Mouse (Mus musculus) stomach, postnatal 0 days (tissue): ENCODE measurements at regions not wholly inside any gene's neighbourhood (a gene's known extent, or its start where the extent isn't known, plus 50 kb on each side); places are given as distances from the start of the nearest gene placed in this dataset.

Experiments
- ATAC-seq: fragments of 200-750 bp; cut with Nextera tagmentation; 2 replicates; pipeline ENCODE4 v1.8.0; 2017; ENCODE audit not compliant: low FRiP score, low TSS enrichment
- DNase-seq: peaks from one replicate; pipeline ENCODE4 v3.0.0-alpha.2; 2016; ENCODE audit warnings: low spot score
- H3K27ac ChIP-seq: fragments of 300-500 bp; sonication (generic); replicated peaks from 2 replicates; pipeline ENCODE4 v1.5.1; 2014; ENCODE audit warnings: mild to moderate bottlenecking, control low read depth
- H3K27me3 ChIP-seq: fragments of 300-500 bp; sonication (generic); 2 replicates; pipeline ENCODE4 v1.6.1; 2014; ENCODE audit warnings: low read length; ENCODE audit not compliant: control insufficient read depth, insufficient read depth
- H3K36me3 ChIP-seq: fragments of 300-500 bp; sonication (generic); 2 replicates; pipeline ENCODE4 v1.6.1; 2014; ENCODE audit warnings: low read length, mixed read lengths; ENCODE audit not compliant: control insufficient read depth, insufficient read depth
- H3K4me1 ChIP-seq: fragments of 300-500 bp; sonication (generic); replicated peaks from 2 replicates; pipeline ENCODE4 v1.6.1; 2014; ENCODE audit warnings: antibody characterized with exemption; ENCODE audit not compliant: control insufficient read depth, insufficient read depth
- H3K4me2 ChIP-seq: fragments of 300-500 bp; sonication (generic); replicated peaks from 2 replicates; pipeline ENCODE4 v1.6.1; 2014; ENCODE audit warnings: low read depth, mild to moderate bottlenecking, control low read depth, moderate library complexity
- H3K4me3 ChIP-seq: fragments of 300-500 bp; sonication (generic); 2 replicates; pipeline ENCODE4 v1.5.1; 2014; ENCODE audit warnings: low read depth, low read length, control low read depth
- H3K9ac ChIP-seq: fragments of 300-500 bp; sonication (generic); 2 replicates; pipeline ENCODE4 v1.6.1; 2014; ENCODE audit warnings: mild to moderate bottlenecking, low read length, control low read depth, mixed read lengths
- H3K9me3 ChIP-seq: fragments of 300-500 bp; sonication (generic); 2 replicates; pipeline ENCODE4 v1.6.1; 2016; ENCODE audit warnings: low read length; ENCODE audit not compliant: control insufficient read depth
- CTCF ChIP-seq: IDR thresholded peaks from 2 replicates; pipeline ENCODE4 v1.5.1; 2016; ENCODE audit warnings: antibody characterized with exemption, low read depth, mild to moderate bottlenecking, moderate library complexity
- EP300 ChIP-seq: optimal IDR thresholded peaks from 2 replicates; pipeline ENCODE3; 2016; ENCODE audit warnings: antibody characterized with exemption
- WGBS: fragments of 180-500 bp; shearing (Covaris S2); extraction: QIAGEN DNeasy Blood & Tissue Kit; methylation state at CpG from one replicate; pipeline ENCODE4 v1.1.7; 2014; 5-methylcytosine and 5-hydroxymethylcytosine counted together

DNA sequence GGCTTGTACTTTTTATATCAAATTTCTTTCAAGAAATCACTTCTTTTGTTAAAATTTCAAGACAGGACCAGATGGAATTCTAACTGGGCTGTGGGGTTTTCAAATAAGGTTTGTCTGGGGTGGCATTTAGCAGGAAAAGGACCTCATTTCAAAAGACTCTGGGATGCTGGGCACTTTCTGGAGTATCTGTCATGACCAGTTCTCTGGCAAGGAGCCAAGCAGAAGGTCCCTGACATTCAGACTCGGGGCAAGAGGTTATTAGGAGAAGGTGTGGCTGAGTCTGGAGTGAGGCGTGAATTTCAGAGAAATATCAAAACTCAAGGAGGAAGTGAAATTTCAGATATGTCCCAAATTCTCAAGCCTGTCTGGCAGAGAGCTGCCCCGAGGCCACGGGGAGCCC lies 142.4 kb upstream of the Dynlrb2 start:
- ATAC-seq = no peak

DNA sequence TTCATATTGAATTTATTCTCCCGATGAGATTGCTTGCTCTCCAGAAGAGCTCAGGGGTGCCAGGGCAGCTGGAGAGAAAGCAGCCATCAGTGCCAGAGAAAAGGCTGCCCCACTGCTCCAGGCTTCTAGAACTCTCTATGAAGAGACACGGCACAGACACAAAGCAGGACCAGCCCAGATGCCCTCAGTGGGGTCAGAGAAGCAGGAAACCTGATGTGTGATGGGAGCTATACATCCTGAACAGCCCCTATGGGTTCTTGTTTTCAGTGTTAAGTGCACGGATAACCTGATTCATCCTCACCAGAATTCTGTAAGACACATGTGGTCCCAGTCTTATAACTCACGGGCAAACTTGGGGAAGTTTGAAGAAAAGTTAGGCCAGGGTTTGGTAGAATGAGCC lies 145.0 kb upstream of the Dynlrb2 start:
- no peak for TF ChIP-seq CTCF
- TF ChIP-seq EP300 = no peak
- no peak for DNase-seq
- H3K9ac ChIP-seq = no peak overlapping the region
- no peaks in the 10 kb centered on the region for H3K36me3 ChIP-seq
- no peak overlapping the region for H3K4me2 ChIP-seq
- H3K4me3 ChIP-seq = no peak overlapping the region
- H3K27me3 ChIP-seq = no peaks in the 10 kb centered on the region
- 81% methylated on average over 4 of the region's 4 CpGs for WGBS
- H3K4me1 ChIP-seq = no peaks in the 10 kb centered on the region
- ATAC-seq = no peak
- no peaks in the 10 kb centered on the region for H3K9me3 ChIP-seq
- H3K27ac ChIP-seq = no peak overlapping the region

More for the DNA sequence above, 142.4 kb upstream of the Dynlrb2 start:
- Histone ChIP-seq H3K9me3 (no peaks in the 10 kb centered on the region), H3K27me3 (no peaks in the 10 kb centered on the region), H3K27ac (no peak overlapping the region), H3K4me1 (no peaks in the 10 kb centered on the region), H3K4me3 (no peak overlapping the region), H3K36me3 (no peaks in the 10 kb centered on the region), H3K4me2 (no peak overlapping the region), H3K9ac (no peak overlapping the region)
- TF ChIP-seq CTCF (no peak), EP300 (no peak)
- WGBS = 53% methylated on average over 4 of the region's 4 CpGs
- no peak for DNase-seq

DNA sequence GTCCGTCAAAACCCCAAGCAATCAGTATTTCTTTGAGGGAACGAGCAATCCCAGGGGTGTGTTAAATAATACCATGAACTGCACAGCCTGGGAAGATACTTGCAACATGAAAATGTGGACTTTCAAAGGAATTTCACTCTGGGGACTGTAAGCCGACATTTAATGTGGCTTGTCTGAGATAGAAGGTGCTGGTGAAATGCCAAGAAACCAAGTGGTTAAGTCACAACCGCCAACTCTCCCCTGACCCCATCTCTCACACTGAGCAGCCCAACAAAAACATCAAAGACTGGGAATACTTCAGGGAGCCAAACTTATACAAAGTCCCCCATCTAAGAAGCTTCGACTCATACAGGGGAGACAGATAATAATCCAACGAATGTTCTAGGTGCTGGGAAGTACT lies 150.0 kb upstream of the Dynlrb2 start:
- ATAC-seq (no peak), DNase-seq (no peak)
- no peak overlapping the region for H3K4me3 ChIP-seq
- H3K4me1 ChIP-seq = no peaks in the 10 kb centered on the region
- H3K27me3 ChIP-seq = no peaks in the 10 kb centered on the region
- H3K9me3 ChIP-seq = no peaks in the 10 kb centered on the region
- no peak overlapping the region for H3K9ac ChIP-seq
- H3K4me2 ChIP-seq = no peak overlapping the region
- WGBS = 68% methylated on average over 6 of the region's 6 CpGs
- H3K36me3 ChIP-seq = no peaks in the 10 kb centered on the region
- no peak for TF ChIP-seq EP300
- no peak for TF ChIP-seq CTCF
- H3K27ac ChIP-seq = no peak overlapping the region

DNA sequence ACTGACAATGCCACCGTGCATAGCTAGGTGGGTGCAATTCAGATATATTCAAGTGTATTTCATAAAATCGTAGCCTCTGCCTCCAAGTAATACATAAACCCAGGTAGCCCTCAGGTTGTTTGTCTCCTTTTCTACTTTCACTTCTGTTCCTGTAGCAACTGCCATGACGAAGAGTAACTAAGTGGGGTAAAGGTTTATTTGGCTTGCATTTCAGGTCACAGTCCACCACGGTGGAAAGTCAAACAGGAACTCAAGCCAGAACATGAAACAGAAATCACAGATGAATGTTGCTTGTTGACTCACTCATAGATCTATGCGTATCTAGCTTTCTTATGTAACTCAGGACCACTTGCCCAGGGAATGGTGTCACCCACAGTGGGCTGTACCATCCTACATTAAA lies 150.9 kb upstream of the Dynlrb2 start:
- WGBS = 69% methylated on average over 5 of the region's 5 CpGs
- DNase-seq (peak; percentile 23), ATAC-seq (peak; percentile 84)
- Histone ChIP-seq H3K4me1 (no peaks in the 10 kb centered on the region), H3K9ac (no peak overlapping the region), H3K9me3 (no peaks in the 10 kb centered on the region), H3K4me2 (no peak overlapping the region), H3K36me3 (no peaks in the 10 kb centered on the region), H3K27me3 (no peaks in the 10 kb centered on the region), H3K27ac (no peak overlapping the region), H3K4me3 (no peak overlapping the region)
- TF ChIP-seq CTCF (no peak), EP300 (no peak)

DNA sequence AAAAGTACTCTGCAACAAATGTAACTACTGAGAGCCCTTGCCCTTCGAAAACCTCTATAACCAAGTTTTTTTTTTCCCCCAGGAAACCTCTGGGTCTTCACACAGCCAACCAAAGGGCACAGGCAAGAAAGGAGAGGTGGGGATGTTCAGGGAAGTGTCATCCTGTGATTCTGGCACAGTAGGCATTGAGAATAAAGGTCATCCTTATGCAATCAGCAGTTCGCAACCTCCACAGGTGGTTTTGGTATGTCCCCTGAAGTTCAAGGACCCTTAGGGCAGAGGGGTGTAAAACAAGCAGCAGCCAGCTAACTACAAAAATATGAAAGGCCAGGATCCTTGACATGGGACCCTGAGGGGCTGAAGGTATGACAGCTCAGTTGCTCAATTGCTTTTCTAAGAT lies 152.1 kb upstream of the Dynlrb2 start:
- H3K4me1 ChIP-seq = no peaks in the 10 kb centered on the region
- WGBS = 95% methylated on average over 2 of the region's 2 CpGs
- H3K4me3 ChIP-seq = no peak overlapping the region
- H3K27ac ChIP-seq = no peak overlapping the region
- no peaks in the 10 kb centered on the region for H3K27me3 ChIP-seq
- DNase-seq (no peak), ATAC-seq (no peak)
- H3K4me2 ChIP-seq = no peak overlapping the region
- no peak overlapping the region for H3K9ac ChIP-seq
- no peaks in the 10 kb centered on the region for H3K9me3 ChIP-seq
- H3K36me3 ChIP-seq = no peaks in the 10 kb centered on the region
- TF ChIP-seq CTCF = no peak
- TF ChIP-seq EP300 = no peak

DNA sequence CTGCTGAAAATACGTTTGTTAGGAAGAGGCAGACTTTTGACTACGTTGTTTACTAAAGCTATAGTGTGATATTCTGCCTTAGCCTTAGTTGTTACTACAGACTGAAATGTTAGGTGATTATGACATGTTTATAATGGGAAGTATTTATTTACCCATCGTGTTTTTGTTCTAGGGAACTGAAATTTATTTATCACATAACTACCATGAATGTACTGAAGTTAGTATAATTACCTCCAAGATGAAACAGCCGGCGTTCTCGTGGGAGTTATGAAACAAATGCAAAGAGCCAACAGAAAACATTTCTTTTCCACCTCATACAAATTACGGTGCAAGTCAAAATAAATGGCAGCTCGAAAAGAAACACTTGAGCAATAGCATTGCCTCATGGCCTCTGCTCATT lies 155.8 kb upstream of the Dynlrb2 start:
- 77% methylated on average over 8 of the region's 8 CpGs for WGBS
- H3K9ac ChIP-seq = no peak overlapping the region
- H3K36me3 ChIP-seq = no peaks in the 10 kb centered on the region
- H3K27me3 ChIP-seq = no peaks in the 10 kb centered on the region
- DNase-seq = no peak
- no peak overlapping the region for H3K4me3 ChIP-seq
- TF ChIP-seq CTCF = no peak
- TF ChIP-seq EP300 = no peak
- no peaks in the 10 kb centered on the region for H3K4me1 ChIP-seq
- H3K27ac ChIP-seq = no peak overlapping the region
- no peak overlapping the region for H3K4me2 ChIP-seq
- H3K9me3 ChIP-seq = no peaks in the 10 kb centered on the region
- ATAC-seq = no peak

DNA sequence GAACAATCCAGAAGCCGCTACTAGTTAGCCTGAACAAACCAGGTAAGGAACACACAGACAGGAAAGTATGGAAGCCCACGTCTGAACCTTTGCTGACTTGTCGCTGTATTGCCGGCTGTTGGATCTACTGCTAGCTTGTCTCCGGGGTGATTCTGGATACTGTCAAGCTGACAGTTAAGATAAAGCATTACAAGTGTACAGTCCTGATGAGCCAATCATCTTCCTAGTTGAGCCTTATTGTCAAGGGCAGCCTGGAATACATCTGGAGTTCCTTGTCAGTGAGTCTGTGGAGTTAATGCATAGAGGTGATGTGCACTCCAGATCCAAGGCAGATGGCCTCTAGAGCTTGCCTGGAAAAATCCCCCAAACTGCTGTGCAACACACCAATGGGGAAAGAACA lies 157.8 kb upstream of the Dynlrb2 start:
- Histone ChIP-seq H3K4me2 (no peak overlapping the region), H3K9me3 (no peaks in the 10 kb centered on the region), H3K9ac (no peak overlapping the region), H3K36me3 (no peaks in the 10 kb centered on the region), H3K4me1 (no peaks in the 10 kb centered on the region), H3K27me3 (no peaks in the 10 kb centered on the region), H3K27ac (no peak overlapping the region), H3K4me3 (no peak overlapping the region)
- ATAC-seq (no peak), DNase-seq (no peak)
- 60% methylated on average over 5 of the region's 5 CpGs for WGBS
- TF ChIP-seq CTCF (no peak), EP300 (no peak)
